Mouse (Mus musculus) bone marrow, adult 2 months (tissue): ENCODE data around the gene Mrpl4. TPM values are rescaled to one million over a fixed set of nuclear protein-coding genes. Genes with fewer than 3 reads are reported as not detected.
A peak's percentile ranks its signal among the peaks of the same experiment; 100 is the strongest.

Experiments
- H3K27ac ChIP-seq: fragments of 200-500 bp; 2 replicates; pipeline ENCODE4 v1.5.1; 2012; ENCODE audit warnings: low read depth, mild to moderate bottlenecking, control low read depth, inconsistent platforms, low read length; ENCODE audit not compliant: control insufficient read depth, poor library complexity, insufficient read depth
- H3K4me1 ChIP-seq: fragments of 200-500 bp; 2 replicates; pipeline ENCODE4 v1.6.1; 2011; ENCODE audit warnings: low read length; ENCODE audit not compliant: control insufficient read depth, insufficient read depth
- H3K4me3 ChIP-seq: fragments of 200-500 bp; replicated peaks from 2 replicates; pipeline ENCODE3; 2011; ENCODE audit warnings: mild to moderate bottlenecking, low read depth, low read length, control low read depth; ENCODE audit not compliant: control insufficient read depth
- CTCF ChIP-seq: fragments of 200-500 bp; IDR thresholded peaks from 2 replicates; pipeline ENCODE4 v1.5.1; 2011; ENCODE audit warnings: low read length, control low read depth; ENCODE audit not compliant: control insufficient read depth, insufficient read depth
- POLR2A ChIP-seq: fragments of 200-500 bp; IDR thresholded peaks from 2 replicates; pipeline ENCODE4 v1.6.1; 2011; ENCODE audit warnings: low read depth, mild to moderate bottlenecking, control low read depth, low read length, borderline replicate concordance; ENCODE audit not compliant: control insufficient read depth
- WGBS: fragments of 180-500 bp; shearing (Covaris S2); methylation state at CpG from one replicate; pipeline ENCODE4 v1.1.7; 2018; 5-methylcytosine and 5-hydroxymethylcytosine counted together
- polyA plus RNA-seq: library from polyadenylated mRNA; stranded (reverse); fragments of >200 nt; gene quantifications from 2 replicates; pipeline ENCODE4 v1.2.4, GENCODE M21; 2011; ENCODE audit warnings: low replicate concordance; ENCODE audit not compliant: missing spikeins, insufficient read depth, insufficient read length

The Mrpl4 gene
- polyA plus RNA-seq, 1 experiment, result 27.4 TPM

GRCm38 (mm10) chr9:20972141-20972992, 30.2 kb upstream of the Mrpl4 start:
- TF ChIP-seq POLR2A (no peak), CTCF (no peak)
- H3K27ac ChIP-seq, result no peak overlapping the region
- H3K4me1 ChIP-seq, result no peaks in the 10 kb centered on the region; the same call in 1 of the 2 replicates
- H3K4me3 ChIP-seq, result no peak overlapping the region
- WGBS, result 83% methylated on average over 28 of the region's 28 CpGs

GRCm38 (mm10) chr9:20973001-20973681, 29.4 kb upstream of the Mrpl4 start:
- 74% methylated on average over 4 of the region's 4 CpGs for WGBS
- Histone ChIP-seq H3K4me3 (no peak overlapping the region), H3K4me1 (no peaks in the 10 kb centered on the region; the same call in 1 of the 2 replicates), H3K27ac (no peak overlapping the region)
- TF ChIP-seq POLR2A (no peak), CTCF (no peak)

GRCm38 (mm10) chr9:20973682-20974075, 28.9 kb upstream of the Mrpl4 start:
- H3K4me3 ChIP-seq, result no peak overlapping the region
- no peak overlapping the region for H3K27ac ChIP-seq
- 19% methylated on average over 6 of the region's 6 CpGs for WGBS
- no peak for TF ChIP-seq CTCF
- no peak for TF ChIP-seq POLR2A
- no peaks in the 10 kb centered on the region; the same call in 1 of the 2 replicates for H3K4me1 ChIP-seq

GRCm38 (mm10) chr9:20975431-20976215, 26.9 kb upstream of the Mrpl4 start:
- no peak overlapping the region for H3K27ac ChIP-seq
- no peaks in the 10 kb centered on the region; the same call in 1 of the 2 replicates for H3K4me1 ChIP-seq
- TF ChIP-seq CTCF, result no peak
- TF ChIP-seq POLR2A, result no peak
- 4% methylated on average over 45 of the region's 45 CpGs for WGBS
- peak overlapping the region; percentile 88 for H3K4me3 ChIP-seq

- Histone ChIP-seq H3K4me3 (peak within 1 kb of the TSS; percentile 88), H3K27ac (no peak within 1 kb of the TSS), H3K4me1 (no peaks in the 10 kb centered on the region; the same call in 1 of the 2 replicates)
- under 1% methylated on average over 47 of the region's 47 CpGs for WGBS
- no peak for TF ChIP-seq CTCF
- TF ChIP-seq POLR2A, result peak; percentile 34; the same call in 1 of the 2 replicates
These were observed 26.1 kb upstream of the Mrpl4 start, which contains the start of gene S1pr2 for GRCm38 (mm10) chr9:20976216-20976960. Gene S1pr2 (minus strand): TSS chr9:20976781.

- peak overlapping the region; percentile 88 for H3K4me3 ChIP-seq
- WGBS, result 2% methylated on average over 4 of the region's 4 CpGs
- no peaks in the 10 kb centered on the region; the same call in 1 of the 2 replicates for H3K4me1 ChIP-seq
- no peak overlapping the region for H3K27ac ChIP-seq
- TF ChIP-seq CTCF (no peak), POLR2A (no peak)
These were observed 25.4 kb upstream of the Mrpl4 start for GRCm38 (mm10) chr9:20976961-20977689.
